Mouse (Mus musculus): Measurements from ENCODE around the gene Gjd3.
A peak's percentile ranks its signal among the peaks of the same experiment; 100 is the strongest.
"Not testable (repeated sequence)": the region's sequence is repeated elsewhere in the genome, so short reads cannot be mapped to it uniquely, and the experiment has no call there.

Gene Gjd3

DNA sequence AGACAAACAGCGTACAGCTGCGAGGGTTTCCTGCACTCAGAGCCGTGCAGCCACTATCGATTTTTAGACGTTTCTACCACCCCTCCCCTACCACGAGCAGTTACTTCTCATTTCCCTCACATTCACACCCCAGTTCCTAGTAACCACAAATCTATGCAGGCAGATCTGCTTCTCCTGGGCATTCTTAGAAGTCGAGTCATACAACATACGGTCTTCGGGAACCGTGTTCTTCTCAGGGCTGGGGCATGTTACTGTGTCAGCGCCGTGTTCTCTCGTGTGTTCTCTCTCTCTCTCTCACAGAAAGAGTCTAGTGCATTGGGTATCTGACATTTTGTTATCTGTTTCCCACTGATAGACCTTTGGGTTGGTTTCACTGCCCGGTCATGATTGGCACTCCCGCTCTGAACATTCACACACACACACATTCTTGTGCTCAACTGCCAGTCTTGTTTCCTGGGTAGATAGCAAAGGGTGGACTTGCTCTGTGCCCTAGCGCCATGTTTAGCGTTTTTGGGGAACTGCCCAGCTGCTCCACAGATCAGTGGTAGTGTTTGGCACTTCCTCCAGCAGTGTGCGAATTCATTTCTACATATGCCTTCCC lies 34.7 kb downstream of the Gjd3 start:
- no peak for DNase-seq (ENCODE audit: low spot score)

DNA sequence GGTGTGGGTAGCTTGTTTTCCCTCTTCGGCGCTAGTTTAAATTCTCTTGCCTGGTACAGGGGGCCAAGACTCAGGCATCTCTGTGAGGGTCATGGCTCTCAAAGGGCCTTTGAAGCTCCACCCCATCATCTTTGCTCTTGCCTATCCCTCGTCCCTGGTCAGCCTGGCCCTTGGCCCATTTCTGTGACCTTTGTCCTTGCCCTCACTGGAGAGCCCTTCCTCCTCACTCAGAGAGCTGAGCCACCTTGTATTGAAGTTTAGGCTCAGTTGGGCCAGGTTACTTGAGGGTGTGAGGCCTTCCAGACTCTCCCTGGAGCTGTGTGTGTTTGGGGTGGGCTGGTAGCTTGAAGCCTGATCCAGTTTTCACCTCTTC lies 37.2 kb downstream of the Gjd3 start:
- no peak for DNase-seq (ENCODE audit: low spot score)

DNA sequence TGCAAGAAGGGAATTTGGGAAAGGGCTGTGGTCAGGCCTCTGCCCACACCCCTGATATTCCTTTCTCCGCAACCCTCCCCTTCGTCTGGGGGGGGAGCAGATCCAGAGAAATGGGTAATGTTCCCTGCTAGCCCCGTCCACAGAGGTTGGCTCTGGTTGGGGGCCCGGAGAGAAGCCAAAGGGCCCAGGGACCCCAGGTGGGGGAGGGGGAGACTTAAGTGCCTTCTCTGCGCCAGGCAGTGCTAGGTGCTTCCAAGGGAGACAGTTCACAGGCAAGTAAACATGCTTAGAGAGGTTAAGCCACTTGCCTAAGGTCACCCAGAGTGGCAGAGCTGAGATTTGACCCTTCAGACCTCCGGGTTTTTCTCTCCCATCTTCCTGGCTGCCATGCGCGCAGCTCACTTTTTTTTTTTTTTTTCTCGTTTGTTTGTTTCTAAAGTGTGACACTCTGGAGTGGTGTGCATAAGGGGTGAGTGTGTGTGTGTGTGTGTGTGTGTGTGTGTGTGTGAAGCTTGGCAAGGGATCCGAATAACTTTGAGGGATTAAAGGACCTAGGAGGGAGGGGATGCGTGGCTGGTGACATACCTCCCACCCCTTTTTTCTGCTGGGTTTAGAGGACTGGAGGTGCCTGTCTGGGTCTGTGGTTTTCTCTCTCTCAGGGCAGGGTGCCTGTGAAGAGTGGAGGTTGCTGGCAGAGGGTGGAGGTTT lies 37.8 kb downstream of the Gjd3 start:
- no peak for DNase-seq (ENCODE audit: low spot score)

DNA sequence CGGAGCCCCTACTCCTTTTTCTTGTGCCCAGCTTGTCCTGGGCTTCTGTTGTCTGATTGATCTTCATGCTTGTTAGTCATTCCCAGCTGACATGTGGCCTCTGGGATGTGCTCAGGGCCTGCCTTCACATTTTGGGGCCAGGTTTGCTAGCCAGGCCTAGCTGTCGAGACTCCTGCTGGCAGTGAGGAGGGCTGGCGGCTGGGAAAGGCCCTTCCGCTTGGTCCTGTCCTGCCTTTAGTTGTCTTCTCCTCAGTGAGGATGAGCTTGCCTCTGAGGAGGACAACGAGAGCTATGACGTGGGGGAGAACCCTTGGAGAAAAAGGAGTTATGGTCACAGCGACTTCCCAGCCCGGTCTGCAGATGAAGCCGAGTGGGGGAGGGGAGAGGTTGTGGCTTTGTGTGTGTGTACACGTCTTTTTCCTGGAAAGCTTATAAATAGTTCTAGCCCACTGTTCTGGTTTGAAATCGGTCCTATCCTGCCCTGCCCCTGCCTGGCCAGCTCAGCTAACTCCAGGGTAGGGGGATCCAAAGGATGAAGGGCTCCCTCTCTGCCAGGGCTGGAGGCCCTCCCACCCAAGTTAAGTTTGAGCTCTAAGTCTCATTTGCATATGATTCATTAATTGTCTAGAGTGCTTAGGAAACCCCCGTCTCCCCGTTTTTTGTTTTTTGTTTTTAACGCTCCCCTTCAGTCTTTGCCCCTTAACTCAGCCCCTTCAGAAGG lies 38.9 kb downstream of the Gjd3 start:
- DNase-seq (ENCODE audit: low spot score) = no peak

GRCm38 (mm10) chr11:98942923-98943641 lies 39.7 kb downstream of the Gjd3 start:
- DNase-seq (ENCODE audit: low spot score) = no peak

DNA sequence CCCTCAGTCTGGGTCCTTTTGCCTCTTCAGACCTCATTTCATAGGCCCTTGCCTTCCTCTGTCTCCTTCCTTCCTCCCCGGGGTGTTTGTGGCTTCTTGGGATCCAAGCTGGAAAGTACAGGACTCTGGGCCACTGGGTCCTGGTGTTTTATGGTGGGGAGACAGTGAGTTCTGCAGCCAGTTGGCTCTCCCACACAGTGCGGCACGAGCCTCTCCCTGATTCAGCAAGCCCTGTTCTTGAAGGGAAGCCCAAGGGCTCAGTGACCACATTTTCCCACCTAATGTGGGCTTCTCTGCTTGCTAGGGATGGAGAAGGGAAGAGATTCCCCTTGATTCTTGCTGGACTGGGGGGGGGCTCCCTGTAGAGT lies 40.3 kb downstream of the Gjd3 start:
- no peak for DNase-seq (ENCODE audit: low spot score)

DNA sequence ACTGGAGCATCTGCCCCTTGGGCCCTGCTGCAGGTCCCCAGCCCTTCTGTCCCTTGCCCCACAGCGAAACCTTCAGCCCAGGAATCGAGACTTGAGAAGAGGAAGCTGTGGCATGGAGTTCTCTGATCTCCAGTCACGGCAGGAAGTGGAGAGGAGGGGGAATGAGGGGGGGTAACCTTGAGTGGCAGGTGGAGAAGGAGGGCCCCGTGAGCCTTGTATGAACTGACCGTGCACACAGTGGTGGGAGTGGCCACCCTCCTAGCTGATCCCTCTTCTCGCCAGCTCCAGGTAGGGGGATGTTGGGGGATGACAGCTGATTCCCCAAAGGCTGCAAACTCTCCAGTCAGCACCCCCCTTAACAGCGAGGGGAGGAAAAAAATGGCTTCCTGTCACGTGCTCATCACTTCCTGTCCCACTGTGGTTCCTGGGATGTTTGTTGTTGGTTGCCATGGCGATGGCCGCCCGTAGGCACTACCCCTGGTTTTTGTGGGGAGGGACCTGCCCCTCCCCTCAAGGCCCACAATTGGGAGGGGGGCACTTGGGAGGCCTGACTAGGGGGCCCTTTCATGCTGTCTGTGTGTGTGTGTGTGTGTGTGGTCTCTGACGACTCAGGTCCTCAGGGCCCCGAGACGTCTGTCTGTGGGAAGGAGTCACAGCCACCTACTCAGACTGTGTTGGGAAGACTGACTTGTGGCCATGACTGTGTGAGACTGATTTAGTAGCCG lies 40.8 kb downstream of the Gjd3 start:
- no peak for DNase-seq (ENCODE audit: low spot score)

- no peak for DNase-seq (ENCODE audit: low spot score)
Measured at GRCm38 (mm10) chr11:98941341-98941825, 41.4 kb downstream of the Gjd3 start.

DNA sequence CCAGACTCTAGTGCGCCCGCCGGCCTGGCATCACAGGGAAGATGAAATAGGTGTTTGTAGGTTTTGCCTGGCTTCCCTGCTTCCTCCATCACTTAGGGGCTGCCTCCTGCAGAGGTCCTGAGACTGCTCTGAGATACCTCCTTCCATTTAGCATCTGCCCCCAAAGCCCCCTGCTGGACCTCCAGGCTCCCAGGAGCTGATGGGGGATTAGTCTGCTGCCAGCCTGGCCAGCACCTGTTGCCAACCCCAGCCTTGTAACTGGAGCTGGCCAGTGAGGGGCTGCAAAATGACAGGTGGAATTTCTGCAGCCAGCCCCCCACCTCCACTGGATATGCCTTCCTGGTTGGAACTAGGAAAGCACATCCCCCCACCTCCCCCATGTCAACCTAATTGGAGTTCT lies 42.0 kb downstream of the Gjd3 start:
- no peak for DNase-seq (ENCODE audit: low spot score)

DNA sequence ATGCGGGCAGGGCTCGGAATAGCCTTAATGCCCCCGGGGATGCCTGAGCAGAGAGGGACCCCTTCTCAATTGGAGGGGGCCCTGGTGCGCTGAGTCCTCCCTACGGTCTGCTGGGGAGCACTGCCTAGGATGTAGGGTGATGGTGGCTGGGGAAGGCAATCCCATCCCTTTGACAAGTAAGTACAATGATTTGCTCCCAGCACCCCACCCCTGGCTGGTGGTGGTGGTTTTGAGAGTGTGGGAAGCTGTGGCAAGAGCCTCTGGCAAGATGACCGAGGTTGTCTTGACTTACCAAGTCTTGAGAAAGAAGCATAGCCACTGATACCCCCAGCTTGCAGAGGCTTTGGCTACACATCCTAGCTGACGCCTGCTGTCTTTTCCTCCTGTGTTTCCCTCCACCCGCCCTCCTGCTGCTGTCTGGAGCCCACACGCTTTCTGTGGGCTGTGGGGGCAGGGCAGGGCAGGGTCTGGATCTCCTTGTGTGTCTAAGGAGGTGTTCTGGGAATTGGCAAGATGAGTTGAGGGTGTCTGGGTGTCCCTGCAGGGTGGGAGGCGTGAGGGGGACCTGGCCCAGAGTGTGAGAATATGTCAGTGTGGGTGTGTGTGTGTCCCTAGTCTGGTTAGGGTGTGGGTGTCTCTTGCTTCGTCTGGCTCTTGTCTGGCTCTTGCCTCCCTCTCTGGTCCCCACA lies 42.7 kb downstream of the Gjd3 start:
- DNase-seq (ENCODE audit: low spot score) = no peak

DNA sequence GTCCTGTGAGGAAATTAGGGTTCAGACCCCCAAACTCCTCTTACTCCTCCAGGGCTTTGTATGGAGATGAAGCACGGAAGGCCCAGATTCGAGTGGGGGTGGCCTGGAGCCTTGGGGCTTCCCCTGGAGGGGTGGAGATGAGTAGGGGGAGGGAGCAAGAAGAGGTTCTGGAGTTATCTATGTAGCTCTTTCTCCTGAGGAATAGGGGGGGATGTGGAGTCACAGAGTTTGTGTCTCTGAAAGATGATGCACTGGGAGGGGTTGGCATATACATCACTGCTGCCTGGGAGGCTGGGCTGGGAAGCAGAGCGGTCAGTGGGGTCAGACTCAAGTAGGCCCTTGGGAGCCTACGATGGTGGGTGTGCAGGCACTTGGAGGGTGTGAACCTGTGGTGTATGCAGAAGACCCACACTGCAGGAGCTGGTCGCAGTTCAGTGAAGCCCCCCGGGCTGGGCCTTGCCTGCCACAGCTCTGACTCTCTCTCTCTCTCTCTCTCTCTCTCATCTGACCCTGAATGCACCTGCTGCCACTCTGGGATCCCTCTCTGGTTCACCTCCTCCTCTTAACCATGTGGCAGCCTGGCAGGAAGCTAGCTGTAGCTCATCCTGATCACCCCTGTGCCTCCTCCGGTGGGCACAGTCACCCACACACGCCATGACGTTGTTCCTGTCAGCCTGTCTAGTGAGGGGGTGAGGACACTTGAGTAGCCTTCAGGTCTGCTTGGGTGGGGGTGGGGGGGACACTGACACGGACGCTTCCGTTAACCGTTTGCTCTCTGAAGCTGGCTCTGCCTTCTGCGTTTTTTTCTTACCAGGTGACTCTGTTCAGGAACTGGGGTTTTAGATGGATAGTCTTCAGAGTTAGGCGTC lies 43.5 kb downstream of the Gjd3 start:
- DNase-seq (ENCODE audit: low spot score) = no peak

- DNase-seq (ENCODE audit: low spot score) = no peak
Measured at GRCm38 (mm10) chr11:98938701-98939083, 44.1 kb downstream of the Gjd3 start.

GRCm38 (mm10) chr11:98937914-98938694 lies 44.7 kb downstream of the Gjd3 start:
- no peak for DNase-seq (ENCODE audit: low spot score)

DNA sequence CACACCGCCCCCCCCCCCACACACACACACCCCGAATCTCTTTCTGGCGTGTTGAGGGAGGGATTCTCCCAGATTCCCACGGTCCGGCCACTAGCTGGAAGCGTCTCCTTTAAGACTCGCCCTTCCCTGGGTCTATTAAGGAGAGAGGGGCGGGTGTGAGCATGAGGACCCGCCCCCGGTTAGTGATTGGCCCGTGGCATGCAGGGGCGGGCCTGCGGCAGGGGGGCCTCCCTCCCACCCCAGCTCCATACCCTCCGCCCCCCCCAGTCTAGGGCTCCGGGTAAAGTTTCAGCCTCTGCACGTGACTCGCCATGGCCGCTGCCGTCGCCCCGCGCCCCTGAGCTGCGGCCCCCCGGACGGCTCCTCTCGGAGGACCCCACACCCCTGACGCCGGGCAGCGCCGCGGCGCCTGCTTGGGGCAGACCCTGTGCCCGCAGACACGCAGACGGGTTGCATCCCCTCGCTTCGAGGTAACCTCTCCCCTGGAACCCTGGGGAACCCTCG lies 45.4 kb downstream of the Gjd3 start:
- peak; percentile 64 for DNase-seq (ENCODE audit: low spot score)

GRCm38 (mm10) chr11:98936606-98937409 lies 46.0 kb downstream of the Gjd3 start:
- DNase-seq (ENCODE audit: low spot score) = no peak

- DNase-seq (ENCODE audit: low spot score) = no peak
Measured at GRCm38 (mm10) chr11:98936170-98936569, 46.6 kb downstream of the Gjd3 start.

GRCm38 (mm10) chr11:98935123-98935522 lies 47.7 kb downstream of the Gjd3 start:
- no peak for DNase-seq (ENCODE audit: low spot score)

DNA sequence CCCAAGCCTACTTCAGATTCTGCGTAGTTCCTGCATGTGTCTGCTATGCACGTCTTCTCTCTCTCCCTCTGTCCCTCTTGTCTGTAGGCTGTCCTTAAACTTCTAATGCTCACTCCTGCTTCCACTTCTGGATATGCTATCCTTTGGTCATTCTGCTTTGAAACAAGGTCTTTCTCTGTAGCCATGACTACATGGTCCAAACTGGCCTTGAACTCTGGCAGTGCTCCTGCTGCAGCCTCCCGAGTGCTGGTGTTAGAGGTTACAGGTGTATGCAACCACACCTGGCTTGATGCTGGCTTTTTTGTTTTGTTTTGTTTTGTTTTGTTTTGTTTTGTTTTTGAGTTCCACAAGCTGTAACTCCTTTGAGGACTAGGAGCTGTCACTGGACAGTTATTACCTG lies 48.4 kb downstream of the Gjd3 start:
- no peak for DNase-seq (ENCODE audit: low spot score)

DNA sequence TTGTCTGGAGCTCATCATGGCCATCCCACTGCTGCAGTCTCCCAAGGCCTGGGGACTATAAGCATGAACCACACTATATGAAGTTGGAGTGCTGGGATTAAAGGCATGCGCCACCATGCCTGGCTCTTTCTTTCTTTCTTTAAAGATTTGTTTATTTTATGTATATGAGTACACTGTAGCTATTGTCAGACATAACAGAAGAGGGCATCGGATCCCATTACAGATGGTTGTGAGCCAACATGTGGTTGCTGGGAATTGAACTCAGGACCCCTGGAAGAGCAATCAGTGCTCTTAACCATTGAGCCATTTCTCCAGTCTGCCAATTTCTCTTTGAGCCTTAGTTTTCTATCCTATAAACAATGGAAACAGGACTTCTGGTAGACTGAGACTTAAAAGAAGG lies 49.0 kb downstream of the Gjd3 start:
- DNase-seq (ENCODE audit: low spot score) = not testable (repeated sequence)

All from ovary, postnatal 10 days (tissue).